In the genomic region with DNA sequence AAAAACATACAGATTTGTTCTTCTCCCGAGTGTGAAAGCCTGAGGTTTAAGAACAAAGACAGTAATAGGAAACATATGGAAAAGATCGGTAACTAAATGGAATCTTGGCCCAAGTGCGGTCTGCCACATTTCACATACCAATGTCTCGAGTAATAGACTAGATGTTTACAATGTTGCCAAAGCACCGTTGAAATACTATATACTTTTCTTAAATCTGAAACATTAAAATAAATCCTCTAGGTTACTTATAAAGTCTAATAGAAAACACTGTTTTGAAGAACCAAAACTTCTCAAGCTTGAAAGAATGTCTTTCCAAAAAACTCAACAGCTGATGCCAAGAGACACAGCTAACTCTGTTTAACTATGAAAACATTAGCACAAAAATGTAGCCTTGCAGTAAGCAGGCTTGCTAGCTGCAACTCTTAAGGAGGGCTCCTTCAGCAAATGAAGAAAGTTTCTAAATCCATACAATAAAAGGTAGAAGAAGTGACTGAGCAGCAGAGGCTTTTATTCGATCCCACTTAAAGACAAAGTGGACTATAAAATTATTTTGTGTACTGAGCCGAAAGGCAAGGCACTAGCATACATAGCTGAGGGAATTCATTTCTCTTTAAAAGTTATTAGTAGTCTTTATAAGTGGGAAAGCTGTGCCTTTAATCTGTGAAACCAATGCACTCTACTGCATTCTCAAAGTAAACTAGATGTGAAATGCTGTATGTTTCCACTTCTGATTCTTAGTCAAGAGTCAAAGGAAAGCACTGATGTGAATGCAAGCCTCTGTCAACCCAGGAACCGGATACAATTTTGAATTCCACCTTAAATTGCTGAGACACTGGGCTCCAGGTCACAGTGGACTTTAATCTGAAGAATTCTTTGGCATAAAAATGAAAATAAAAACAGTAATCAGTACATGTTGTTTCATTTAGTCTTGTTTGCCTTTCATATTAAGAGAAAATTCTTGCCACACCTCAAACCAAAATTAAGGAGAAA, we compare ENCODE assay signal across 8 mouse cellular contexts. TPM values are rescaled to one million over a fixed set of nuclear protein-coding genes. Genes with fewer than 3 reads are reported as not detected.
DNase-seq lines count a peak whose midpoint lies in the region; ATAC-seq and TF ChIP-seq lines count a peak whose summit lies in the region.
"Had no signal": no experiment of that assay in that cellular context is flagged by ENCODE, and none has a peak within 500 bp of the region (broad histone marks: within the 10 kb centered on the region; RNA-seq: fewer than 3 reads in every experiment).

A gene (plus strand): TSS at position 922 of the 990 bp plus-strand sequence.

- no peak for TF ChIP-seq CTCF in lung, postnatal 0 days (IDR thresholded peaks at IDR 0.05)

- H3K4me3 ChIP-seq in lung, postnatal 0 days (ENCODE audit: low read depth, low read length) = no peak within 1 kb of the TSS
- H3K4me3 ChIP-seq in embryonic facial prominence, embryonic 15.5 days (replicated peaks) = 0 out of 2 replicates have a peak within 1 kb of the TSS, but pooled peaks have one; percentile 7
- no peak within 1 kb of the TSS for H3K4me3 ChIP-seq in kidney, embryonic 16.5 days (ENCODE audit: low read length)
- no peak within 1 kb of the TSS for H3K4me3 ChIP-seq in hindbrain, embryonic 16.5 days (ENCODE audit: low read length)

- 43% methylated on average over 8 of the region's 8 CpGs for WGBS in lung, postnatal 0 days
- 21% methylated on average over 8 of the region's 8 CpGs for WGBS in embryonic facial prominence, embryonic 15.5 days
- 63% methylated on average over 8 of the region's 8 CpGs for WGBS in kidney, embryonic 16.5 days
- 83% methylated on average over 8 of the region's 8 CpGs for WGBS in hindbrain, embryonic 16.5 days

- DNase-seq in lung, postnatal 0 days (ENCODE audit: low spot score) = peak; percentile 79
- DNase-seq in lung, adult 18-20 months = no peak
- DNase-seq in right cerebral cortex, postnatal 14 days = no peak
- no peak for DNase-seq in thymus, postnatal 10 days (ENCODE audit: low spot score in 2 of 2)
- DNase-seq: cerebellum, postnatal 14 days had no signal

- H3K27me3 ChIP-seq in lung, postnatal 0 days (replicated peaks; ENCODE audit: insufficient read depth, low read length) = no peaks in the 10 kb centered on the region
- H3K27me3 ChIP-seq in embryonic facial prominence, embryonic 15.5 days = no peaks in the 10 kb centered on the region
- H3K27me3 ChIP-seq in kidney, embryonic 16.5 days (ENCODE audit: insufficient read depth, low read length) = no peaks in the 10 kb centered on the region
- no peaks in the 10 kb centered on the region for H3K27me3 ChIP-seq in hindbrain, embryonic 16.5 days (replicated peaks; ENCODE audit: control insufficient read depth, insufficient read depth, low read length)

- H3K4me2 ChIP-seq in lung, postnatal 0 days (replicated peaks; ENCODE audit: low read depth, low read length) = no peak within 1 kb of the TSS; the same call in 1 of the 2 replicates
- H3K4me2 ChIP-seq in embryonic facial prominence, embryonic 15.5 days (replicated peaks) = peak within 1 kb of the TSS; percentile 29
- H3K4me2 ChIP-seq in kidney, embryonic 16.5 days (replicated peaks; ENCODE audit: low read depth, low read length) = peak within 1 kb of the TSS; percentile 18; the same call in 1 of the 2 replicates
- no peak within 1 kb of the TSS for H3K4me2 ChIP-seq in hindbrain, embryonic 16.5 days (ENCODE audit: low read length)

- peak; percentile 66 for TF ChIP-seq EP300 in lung, postnatal 0 days (IDR thresholded peaks at IDR 0.05)

- no peak within 1 kb of the TSS for H3K9ac ChIP-seq in lung, postnatal 0 days (replicated peaks; ENCODE audit: low read depth)
- H3K9ac ChIP-seq in embryonic facial prominence, embryonic 15.5 days = no peak within 1 kb of the TSS
- no peak within 1 kb of the TSS for H3K9ac ChIP-seq in kidney, embryonic 16.5 days (replicated peaks; ENCODE audit: low read length)
- H3K9ac ChIP-seq in hindbrain, embryonic 16.5 days (ENCODE audit: low read depth, low read length) = no peak within 1 kb of the TSS

- H3K36me3 ChIP-seq in lung, postnatal 0 days (ENCODE audit: insufficient read depth, low read length) = no peaks in the 10 kb centered on the region
- no peaks in the 10 kb centered on the region for H3K36me3 ChIP-seq in embryonic facial prominence, embryonic 15.5 days
- no peaks in the 10 kb centered on the region for H3K36me3 ChIP-seq in kidney, embryonic 16.5 days (ENCODE audit: insufficient read depth, low read length)
- no peaks in the 10 kb centered on the region for H3K36me3 ChIP-seq in hindbrain, embryonic 16.5 days (ENCODE audit: control insufficient read depth, insufficient read depth, low read length)

- ATAC-seq in lung, postnatal 0 days = peak; percentile 44
- ATAC-seq in embryonic facial prominence, embryonic 15.5 days (ENCODE audit: insufficient number of reproducible peaks, low FRiP score, low TSS enrichment, low read depth) = peak; percentile 83
- no peak for ATAC-seq in kidney, embryonic 16.5 days (ENCODE audit: low FRiP score, low TSS enrichment)
- ATAC-seq in hindbrain, embryonic 16.5 days = no peak

- H3K9me3 ChIP-seq in lung, postnatal 0 days (ENCODE audit: low read length) = no peaks in the 10 kb centered on the region
- no peaks in the 10 kb centered on the region for H3K9me3 ChIP-seq in embryonic facial prominence, embryonic 15.5 days (replicated peaks)
- H3K9me3 ChIP-seq in kidney, embryonic 16.5 days (ENCODE audit: low read length) = no peaks in the 10 kb centered on the region
- H3K9me3 ChIP-seq in hindbrain, embryonic 16.5 days (ENCODE audit: control insufficient read depth, low read length) = no peaks in the 10 kb centered on the region

- no peaks in the 10 kb centered on the region for H3K4me1 ChIP-seq in lung, postnatal 0 days (ENCODE audit: insufficient read depth, low read depth, low read length)
- H3K4me1 ChIP-seq in embryonic facial prominence, embryonic 15.5 days = peaks cover 14% of the 10 kb centered on the region
- 0 out of 2 replicates have a peak, but pooled peaks cover 2% of the 10 kb centered on the region for H3K4me1 ChIP-seq in kidney, embryonic 16.5 days (ENCODE audit: insufficient read depth, low read length)
- no peaks in the 10 kb centered on the region for H3K4me1 ChIP-seq in hindbrain, embryonic 16.5 days (ENCODE audit: control insufficient read depth, insufficient read depth, low read depth, low read length)

- H3K27ac ChIP-seq in lung, postnatal 0 days (ENCODE audit: low read length) = 0 out of 2 replicates have a peak within 1 kb of the TSS, but pooled peaks have one; percentile 34
- peak within 1 kb of the TSS; percentile 94 for H3K27ac ChIP-seq in embryonic facial prominence, embryonic 15.5 days (replicated peaks)
- H3K27ac ChIP-seq in kidney, embryonic 16.5 days (ENCODE audit: low read length) = peak within 1 kb of the TSS; percentile 88
- no peak within 1 kb of the TSS for H3K27ac ChIP-seq in hindbrain, embryonic 16.5 days (ENCODE audit: low read depth, low read length)

RNA-seq across cellular contexts. Expression of the gene that starts here (rescaled TPM):
- polyA plus RNA-seq in lung, postnatal 0 days (2015; fragmentation: Nextera tagmentation; extraction: Ambion mirVana) = 0.54 and 0.74 TPM in 2 replicates
- polyA plus RNA-seq in embryonic facial prominence, embryonic 15.5 days (2015; fragmentation: Nextera tagmentation; extraction: Ambion mirVana) = 35.3 and 38.6 TPM in 2 replicates
- 1.0 and 2.0 TPM in 2 replicates for polyA plus RNA-seq in kidney, embryonic 16.5 days (2015; fragmentation: Nextera tagmentation; extraction: Ambion mirVana)
- polyA plus RNA-seq in hindbrain, embryonic 16.5 days (2015; fragmentation: Nextera tagmentation; extraction: Ambion mirVana) = 1.1 and 1.3 TPM in 2 replicates

Comparison
In these comparisons a context has a peak if more than half of its experiments do, and no peak if none do; other contexts are left out.
1. RNA of the gene that starts here (polyA plus RNA-seq): 35.3 to 38.6 TPM in embryonic facial prominence, embryonic 15.5 days; 1.1 to 1.3 TPM in hindbrain, embryonic 16.5 days, 1.0 to 2.0 TPM in kidney, embryonic 16.5 days and 0.54 to 0.74 TPM in lung, postnatal 0 days; every median in the first group is over 10 times any median in the second.
2. Peak in DNase-seq, ATAC-seq and H3K27ac ChIP-seq in lung, postnatal 0 days; RNA of the gene not detected or under 1 TPM.
3. H3K4me2 ChIP-seq: peak in embryonic facial prominence, embryonic 15.5 days (single experiment) and kidney, embryonic 16.5 days (single experiment); none in lung, postnatal 0 days (single experiment) and hindbrain, embryonic 16.5 days (single experiment).